Mouse (Mus musculus): ENCODE data around the gene Nol6.

- TF ChIP-seq GATA1 (IDR thresholded peaks at IDR 0.05; ENCODE audit: borderline replicate concordance, low read length) (no peak), FLI1 (IDR thresholded peaks at IDR 0.05; ENCODE audit: low read length) (no peak)
These were observed 8.5 kb downstream of the Nol6 start for GRCm38 (mm10) chr4:41115793-41116192.

Data from megakaryocyte, embryonic 14.5 days (primary cell).